Mouse (Mus musculus): ENCODE data around the gene Uhrf2. TPM values are rescaled to one million over a fixed set of nuclear protein-coding genes. Genes with fewer than 3 reads are reported as not detected.

The Uhrf2 gene
- total RNA-seq, 2 experiments from 2014 or later, result 36.3 to 43.5 TPM

DNA sequence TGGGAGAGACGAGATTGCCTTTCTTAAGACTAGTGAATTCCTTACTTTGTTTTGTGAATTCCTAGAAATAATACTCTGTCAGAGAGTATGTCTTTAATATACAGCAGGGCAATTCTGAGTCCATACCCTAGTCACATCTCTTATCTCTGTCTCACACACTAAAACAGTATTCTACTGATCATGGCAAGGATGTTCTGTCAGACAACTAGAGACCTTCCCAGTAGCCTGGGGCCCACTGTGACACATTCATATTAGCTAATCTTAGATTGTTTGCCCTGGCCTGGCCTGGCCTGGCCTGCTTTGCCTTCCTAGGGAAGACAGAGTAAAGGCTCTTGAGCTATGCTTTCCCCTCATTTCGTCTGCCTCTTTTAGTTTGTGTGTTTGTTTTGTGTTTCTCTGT, 20.3 kb downstream of the Uhrf2 start:
- DNase-seq, result no peak

DNA sequence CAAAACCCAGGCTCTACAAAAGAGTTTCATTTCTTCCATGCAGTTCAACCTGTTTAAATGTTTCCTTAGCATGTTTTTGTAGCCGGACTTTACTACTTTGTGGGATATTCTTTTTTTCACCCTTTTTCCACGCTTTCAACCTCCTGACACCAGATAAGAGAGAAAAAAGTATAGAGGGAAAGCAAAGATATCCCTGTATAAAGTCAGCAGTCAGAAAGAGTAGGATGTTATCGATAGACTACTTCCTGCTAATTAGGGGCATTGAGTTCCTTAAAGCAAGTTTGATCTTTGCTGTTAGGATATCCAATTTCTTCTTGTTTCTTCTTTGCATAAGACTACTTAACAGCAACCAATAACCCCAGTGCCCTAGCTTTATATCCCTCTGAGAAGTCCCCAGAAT, 21.2 kb downstream of the Uhrf2 start:
- DNase-seq, result no peak

DNA sequence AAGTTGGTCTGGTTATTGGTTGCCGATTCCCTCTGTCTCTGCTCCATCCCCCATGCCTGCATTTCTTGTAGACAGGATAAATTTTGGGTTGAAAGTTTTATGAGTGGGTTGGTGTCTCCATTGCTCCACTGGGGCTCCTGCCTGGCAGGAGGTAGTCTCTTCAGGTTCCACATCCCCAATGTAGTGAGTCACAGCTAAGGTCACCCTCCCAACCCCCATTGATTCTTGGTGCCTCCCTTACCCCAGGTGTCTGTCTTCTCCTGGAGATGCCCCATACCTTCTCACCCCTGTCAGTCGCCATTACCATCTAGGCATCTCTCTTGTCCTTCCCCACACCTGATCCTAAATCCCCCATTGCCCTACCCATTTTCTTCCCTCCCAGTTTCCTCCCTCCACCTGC, 23.9 kb downstream of the Uhrf2 start:
- DNase-seq, result no peak

DNA sequence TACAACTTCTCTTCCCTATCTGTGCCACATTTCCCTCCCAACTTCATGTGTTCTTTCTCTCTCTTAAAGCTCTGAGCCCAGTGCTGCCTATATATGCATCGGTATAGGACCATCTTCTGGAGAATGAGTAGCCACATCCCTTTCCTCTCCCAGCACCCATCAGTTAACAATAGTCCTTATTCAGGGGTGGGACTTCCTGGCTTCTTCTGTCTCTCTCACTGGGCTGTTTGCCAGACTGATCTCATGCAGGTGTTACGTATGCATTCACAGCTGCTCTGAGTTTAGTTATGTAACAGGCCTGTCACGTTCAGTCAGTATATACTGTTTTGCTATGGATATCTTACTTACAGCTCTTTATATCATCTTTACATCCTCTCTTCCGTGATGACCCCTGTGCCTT, 35.5 kb downstream of the Uhrf2 start:
- DNase-seq, result no peak

DNA sequence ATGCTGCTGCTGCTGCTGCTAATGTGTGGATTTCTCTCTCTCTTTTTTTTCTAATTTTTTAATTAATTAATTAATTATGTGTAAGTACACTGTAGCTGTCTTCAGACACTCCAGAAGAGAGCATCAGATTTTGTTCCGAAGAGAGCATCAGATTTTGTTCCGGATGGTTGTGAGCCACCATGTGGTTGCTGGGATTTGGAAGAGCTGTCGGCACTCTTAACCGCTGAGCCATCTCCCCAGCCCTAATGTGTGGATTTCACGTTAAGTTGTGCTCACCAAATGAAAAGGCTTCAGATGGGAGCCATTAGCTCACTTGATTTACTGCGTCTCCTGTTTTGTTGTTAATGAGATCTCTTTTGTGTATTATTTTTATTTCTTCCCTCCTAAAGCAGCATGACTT, 59.9 kb downstream of the Uhrf2 start:
- no peak for DNase-seq

DNA sequence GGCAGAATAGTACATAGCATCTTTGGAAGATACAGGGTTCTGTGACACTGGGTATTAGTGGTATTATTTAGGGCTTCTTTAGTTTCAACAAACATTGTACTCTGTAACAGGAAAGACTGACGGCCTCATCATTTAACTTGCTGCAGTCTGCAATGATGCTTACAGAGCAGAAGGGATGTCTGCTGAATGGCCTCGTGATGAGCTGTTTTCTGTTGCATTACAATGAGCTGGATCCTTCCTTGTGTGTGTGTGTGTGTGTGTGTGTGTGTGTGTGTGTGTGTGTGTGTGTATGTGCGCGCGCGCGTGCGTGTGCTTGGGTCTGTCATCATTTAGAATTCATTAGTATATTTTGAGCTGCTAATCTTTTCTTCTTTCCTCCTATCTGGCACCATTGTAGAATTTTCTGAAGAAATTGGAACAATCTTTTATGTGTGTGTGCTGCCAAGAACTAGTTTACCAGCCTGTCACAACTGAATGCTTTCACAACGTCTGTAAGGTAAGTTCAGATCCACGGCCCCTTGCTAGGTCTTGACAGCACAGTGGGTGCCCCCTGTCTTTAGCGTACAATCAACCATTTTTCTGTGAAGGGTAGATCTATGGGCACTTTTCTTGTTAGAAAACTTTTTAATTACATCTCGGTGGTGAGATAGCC, 61.5 kb downstream of the Uhrf2 start:
- no peak for DNase-seq

DNA sequence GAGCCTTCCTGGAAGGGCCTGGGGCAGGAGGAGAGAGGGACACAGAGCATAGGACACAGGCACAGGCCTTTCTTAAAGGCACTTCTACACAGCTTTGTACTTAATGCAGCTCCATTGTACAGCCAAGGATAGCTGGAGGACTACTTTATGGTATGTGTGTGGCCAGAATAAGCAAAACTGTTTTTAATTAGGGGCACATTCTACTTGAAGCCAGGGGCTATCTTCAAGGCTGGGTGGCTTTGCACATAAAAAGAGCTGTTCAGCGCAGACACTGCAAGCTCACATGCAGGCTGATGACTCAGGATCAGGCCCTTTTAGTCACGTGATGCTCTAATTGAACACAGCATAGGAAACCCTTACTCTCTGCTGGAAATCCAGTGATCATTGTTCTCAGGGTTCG, 65.9 kb downstream of the Uhrf2 start:
- DNase-seq, result peak; percentile 11 to 37

DNA sequence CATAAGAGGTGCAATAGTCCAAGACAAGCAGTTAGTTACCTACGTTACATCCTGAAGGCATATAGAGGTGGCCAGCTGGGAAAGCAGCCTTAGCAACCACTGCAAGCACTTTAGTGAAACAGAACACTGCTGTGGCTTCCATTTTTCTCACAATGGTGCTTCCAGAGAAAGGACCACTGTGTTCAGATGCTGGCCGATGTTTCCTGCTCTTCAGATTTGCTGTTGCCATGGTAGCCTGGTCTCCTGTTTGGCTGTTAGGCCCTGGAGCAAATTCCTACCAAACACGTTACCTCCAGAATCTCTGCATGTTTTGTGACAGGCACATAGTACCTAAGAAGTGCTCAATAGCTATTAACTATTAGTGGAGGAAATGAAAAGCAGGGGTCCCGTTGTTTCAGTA, 66.7 kb downstream of the Uhrf2 start:
- DNase-seq, result no peak

DNA sequence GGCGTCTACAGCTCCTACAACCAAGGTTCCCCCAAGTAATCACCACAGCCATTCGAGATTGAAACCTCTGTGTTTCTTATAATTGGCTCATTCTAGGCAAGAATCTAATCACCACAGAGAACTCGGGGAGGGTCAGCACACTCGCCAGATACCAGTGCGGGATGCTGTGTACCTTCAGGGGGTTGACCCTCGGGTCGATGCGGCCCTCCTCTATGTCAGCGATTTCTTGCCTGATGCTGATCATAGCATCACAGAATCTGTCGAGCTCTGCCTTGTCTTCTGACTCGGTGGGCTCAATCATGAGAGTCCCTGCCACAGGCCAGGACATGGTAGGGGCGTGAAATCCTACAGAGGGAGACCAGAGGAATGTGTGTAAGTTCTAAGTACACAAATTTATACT, 70.3 kb downstream of the Uhrf2 start:
- DNase-seq, result no peak

DNA sequence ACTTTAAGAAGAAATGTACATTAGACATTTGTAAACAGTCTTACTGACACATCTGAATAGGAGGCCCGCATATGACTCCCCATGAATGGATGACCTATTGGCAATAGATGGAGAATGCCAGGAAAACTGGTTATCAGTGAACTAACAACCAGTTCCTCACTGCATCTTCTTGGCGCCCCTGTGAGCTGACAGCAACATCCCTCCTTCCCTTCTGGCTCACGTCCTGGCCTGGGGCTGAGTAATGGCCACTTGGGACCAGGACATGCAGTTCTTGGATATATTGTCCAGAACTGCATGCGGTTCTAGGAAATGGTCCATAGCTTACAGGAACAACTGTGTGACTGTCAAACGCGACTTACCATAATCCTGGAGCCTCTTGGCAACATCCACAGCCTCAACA, 72.3 kb downstream of the Uhrf2 start:
- DNase-seq, result no peak

DNA sequence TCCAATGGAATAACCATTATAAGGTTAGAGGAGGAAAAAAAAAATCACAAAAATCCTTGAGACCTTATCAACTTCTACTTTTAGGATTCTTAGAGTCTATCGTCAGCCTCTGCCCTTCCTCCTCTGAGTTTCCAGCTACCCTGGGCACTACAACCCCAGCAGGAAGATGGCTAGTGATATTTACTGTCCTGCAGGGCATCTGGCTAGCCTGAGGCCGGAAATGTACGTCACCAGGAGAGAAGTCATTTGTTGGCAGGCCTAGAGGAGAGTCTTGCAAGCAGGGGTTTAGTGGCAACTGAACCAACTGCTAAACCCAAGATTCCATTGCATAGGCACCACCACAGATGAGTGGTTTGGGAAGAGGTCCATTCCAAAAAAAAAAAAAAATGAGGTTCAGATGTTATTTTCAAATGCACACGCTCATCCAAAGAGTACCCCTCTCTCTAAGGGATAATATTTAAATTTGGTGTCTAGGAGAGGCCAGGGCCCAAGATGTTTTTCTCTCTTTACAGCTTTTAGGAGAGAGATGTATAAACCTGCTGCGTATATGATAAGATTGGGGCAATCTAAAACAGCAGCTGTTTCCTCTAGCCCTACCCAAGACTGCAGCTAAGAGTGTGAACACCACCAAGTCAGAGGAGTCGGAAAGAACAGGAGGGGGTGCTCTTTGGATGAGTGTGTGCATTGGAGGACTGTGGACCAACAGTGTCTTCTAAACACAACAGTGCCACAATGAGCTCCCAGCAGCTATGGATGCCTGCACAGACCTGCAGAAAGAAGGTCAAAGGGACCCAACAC, 74.9 kb downstream of the Uhrf2 start:
- DNase-seq, result no peak

DNA sequence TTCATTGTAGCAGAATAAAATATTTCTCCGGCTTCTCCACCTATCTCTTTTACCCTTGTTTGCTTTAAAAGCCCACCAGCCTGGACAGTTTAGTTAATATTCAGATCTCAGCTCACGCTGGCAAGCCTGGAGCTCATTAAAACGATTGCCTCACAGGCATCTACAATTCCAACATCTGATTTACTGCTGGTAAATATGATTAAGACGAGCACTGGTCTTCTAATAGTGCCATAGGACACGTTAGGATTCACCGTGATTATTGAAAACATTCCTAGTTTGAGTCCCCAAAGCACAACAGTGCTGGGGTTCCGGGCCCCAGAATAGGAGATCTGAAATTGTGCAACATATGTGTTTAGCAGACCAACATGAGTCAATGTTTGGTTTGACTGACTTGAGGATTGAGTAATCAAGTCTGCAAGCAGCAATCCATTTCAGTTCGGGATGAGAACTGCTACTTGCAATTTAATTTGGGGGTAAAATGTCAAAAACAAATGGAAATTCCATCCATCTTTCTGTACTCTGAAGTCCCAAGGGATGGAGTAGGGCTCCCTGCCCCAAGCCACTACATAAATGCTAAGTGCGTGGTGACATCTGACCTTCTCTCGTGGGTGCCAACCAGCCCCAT, 77.0 kb downstream of the Uhrf2 start:
- DNase-seq, result peak in 1 of 2 experiments; percentile 22

DNA sequence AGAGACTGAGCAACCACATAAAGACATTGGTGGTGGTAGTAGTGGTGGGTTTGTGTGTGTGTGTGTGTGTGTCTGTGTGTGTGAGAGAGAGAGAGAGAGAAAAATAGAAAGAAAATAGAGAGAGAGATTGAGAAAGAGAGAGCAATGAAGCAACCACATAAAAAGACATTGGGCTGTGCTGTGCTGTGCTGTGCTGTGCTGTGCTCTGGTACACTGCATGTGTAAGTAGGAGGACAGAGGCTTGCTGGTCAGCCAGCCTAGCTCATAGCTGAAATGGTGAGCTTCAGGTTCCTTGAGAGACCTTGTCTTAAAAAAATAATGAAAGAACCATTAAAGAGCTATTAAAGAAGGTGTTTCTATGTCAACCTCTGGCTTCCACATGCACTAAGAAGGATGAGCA, 78.3 kb downstream of the Uhrf2 start:
- no peak for DNase-seq

DNA sequence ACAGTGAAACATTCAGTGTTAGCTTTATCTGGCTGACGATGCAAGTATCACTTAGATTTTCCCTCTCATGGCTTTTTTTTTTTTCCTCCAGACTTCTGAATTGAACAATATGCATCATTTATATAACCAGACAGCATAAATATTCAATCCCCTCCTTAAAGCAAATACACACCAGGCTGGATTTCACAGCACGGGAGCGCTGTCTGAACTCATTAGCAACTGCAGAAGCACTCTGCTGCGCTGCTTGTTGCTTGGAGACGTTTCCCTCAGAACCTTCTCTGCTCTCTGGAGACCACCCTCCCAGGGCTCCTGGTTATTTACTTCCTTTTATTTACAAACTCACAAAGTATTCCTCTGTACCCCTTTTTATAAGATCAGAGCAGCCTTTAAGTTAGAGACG, 78.8 kb downstream of the Uhrf2 start:
- no peak for DNase-seq

DNA sequence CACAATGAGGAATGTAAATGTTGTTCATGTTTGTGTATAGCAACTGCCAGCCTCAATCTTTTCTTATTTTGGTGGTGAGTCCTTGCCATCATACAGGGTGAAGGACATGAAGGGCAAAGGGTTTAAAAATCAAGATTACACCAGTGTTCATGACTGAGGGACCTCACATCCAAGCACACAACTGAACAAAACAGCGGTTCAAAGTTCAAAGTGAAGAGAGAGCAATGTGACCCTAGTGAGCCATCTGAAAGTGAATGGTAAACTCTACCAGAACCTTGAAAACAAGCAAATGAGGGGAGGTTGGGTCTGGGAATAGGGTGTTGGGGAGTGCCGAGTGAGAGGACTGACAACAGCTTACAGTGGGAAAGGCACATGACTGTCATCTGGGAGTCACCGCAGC, 81.1 kb downstream of the Uhrf2 start:
- DNase-seq, result no peak

DNA sequence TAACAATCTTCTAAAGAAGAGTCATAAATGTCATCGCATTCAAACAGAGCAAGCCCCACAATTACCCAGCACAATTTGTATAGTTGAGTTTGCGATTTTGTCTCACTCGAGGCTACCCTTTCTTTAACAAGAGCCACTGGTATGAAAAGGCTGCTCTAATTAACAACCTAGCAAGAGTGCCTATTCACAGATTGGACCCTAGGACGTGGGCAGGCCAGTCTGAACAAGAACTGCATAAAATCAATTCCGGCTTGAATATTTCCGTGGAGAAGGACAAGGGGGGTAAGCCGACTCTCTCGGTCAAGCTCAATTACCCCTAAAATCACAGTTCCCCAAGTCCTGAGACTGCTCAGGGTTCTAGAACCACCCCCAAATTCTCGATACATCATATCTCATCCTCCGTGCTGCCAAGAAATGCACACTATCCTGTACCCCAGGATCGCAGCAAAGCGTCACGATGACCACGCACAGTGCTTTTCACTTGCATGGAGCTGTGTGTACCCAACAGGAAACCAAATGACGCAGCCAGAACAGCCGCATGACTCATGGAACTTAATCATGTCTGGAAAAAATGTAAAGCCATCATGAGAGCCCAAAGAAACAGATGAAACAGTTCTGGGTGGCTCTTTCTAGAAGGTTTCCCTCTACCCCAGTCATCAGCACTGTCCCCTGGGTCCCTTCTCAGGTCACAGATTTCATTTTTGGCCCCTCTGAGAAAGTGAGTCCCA, 82.8 kb downstream of the Uhrf2 start:
- DNase-seq, result no peak

DNA sequence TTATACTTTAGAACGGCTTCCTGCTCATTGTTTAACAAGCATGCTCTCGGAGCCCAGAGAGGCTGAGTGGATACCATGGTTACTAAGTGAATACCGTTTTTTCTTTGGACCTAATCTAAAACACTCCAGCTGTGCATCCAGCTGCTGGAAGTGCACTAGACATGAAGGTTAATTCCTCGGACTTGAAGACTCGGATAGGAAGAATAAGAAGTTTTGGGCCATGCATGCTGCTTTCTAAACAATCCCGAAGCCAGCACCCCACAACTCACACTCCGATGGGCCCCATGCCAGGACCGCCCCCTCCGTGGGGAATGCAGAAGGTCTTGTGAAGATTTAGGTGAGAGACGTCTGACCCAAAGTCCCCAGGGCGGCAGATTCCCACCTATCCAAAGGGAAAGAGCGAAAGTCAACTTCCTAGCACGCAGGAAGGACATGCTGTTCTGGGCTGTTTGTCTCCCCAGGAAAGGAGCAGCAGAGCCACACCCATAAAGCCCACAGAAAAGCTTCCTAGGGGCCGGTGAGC, 84.7 kb downstream of the Uhrf2 start:
- no peak for DNase-seq

DNA sequence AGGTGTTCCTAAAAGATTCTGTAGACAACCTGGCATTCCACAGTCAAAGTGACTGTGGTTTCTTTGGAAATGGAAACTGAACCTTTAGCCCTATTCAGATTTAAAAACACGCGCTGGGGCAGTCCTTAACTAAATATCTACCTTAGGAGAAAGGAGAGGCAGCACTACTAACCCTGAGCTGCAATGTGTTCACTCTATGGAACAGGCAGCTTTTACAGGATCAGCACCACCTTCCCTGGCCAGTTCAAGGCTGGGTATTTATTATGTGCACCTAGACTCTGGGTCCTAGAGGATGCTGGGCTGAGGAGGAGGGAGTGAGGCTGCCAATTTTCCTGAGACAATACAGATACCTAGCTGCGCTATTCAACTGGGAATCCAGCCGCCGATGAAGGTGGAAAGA, 85.3 kb downstream of the Uhrf2 start:
- DNase-seq, result no peak

DNA sequence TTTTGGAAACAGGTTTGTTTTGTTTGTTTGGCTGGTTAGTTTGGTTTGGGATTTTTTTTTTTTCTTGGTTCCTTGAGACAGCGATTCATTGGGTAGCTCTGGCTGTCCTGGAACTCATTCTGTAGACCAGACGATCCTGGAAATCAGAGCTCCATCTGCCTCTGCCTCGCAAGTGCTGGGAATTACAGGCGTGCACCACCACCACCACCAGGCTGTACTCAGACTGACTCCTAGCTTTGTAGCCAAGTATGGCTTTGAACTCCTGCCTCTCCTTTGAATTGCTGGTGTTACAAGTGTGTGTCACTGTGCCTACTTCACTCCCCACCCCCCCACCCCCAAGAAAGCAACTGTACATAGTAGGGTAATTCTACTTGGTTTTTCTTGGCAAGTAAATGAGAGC, 86.9 kb downstream of the Uhrf2 start:
- DNase-seq, result no peak

DNA sequence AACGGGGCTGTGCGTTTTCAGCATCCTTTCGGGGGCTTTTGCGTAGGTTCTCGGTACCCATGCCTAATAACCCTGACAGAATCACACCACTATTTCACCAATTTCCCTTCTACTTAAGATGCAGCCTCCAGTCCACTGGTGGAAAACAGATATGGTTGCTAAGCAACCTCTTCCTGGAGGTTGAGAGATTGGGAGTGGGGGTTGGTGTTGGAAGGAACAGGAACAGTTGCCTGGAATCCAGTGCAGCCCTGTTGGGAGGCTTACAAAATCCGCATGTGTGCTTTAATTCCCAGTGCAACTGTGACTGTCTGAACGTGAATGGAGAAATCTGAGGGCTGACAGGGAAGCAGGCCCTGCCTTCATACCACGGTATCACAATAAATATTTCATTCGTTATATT, 87.5 kb downstream of the Uhrf2 start:
- no peak for DNase-seq

DNA sequence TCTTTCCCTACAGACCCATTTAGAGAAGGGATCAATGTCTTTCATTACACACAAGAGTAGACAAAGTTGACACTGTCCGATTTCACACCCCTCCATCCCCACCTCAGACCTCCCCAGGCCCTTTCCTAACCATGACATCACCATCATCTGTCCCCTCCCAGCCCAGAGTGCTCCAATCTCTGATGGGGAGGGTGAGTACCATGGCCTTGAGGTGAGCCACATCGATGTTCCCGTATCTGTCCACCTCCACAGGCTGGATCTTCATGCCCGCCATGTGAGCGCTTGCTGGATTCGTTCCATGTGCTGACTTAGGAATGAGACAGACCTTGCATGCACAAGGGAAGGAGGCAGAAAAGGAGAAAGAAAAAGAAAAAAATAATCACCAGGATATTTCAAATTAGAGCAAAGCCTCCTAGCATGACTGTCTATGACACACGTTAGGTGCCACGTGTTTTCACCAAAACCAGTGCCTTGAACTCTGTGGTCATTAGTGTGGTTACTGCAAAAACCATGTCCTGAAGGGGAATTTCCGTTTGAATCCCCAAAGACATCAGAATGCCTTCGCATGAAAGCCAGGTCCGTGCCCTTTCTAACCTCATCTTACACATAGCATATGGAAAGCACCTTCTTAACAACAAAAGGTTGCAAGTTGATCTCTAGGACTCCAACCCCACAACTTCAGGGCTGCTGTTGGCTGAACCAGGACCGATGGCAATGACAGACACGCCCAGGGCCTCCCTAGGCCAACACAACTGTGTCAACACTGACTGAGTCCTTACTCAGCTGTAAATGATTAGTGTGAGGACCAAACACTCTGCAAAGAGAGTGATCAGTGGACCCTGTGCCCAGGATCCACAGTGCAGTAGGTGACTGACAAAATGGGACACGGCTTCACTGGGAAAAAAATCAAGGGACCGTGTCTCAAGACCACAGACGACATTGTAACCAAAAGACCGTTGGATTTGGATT, 88.3 kb downstream of the Uhrf2 start:
- DNase-seq, result no peak
